Mouse (Mus musculus) neural tube, embryonic 14.5 days (tissue): ENCODE data around the gene Fam90a1b. TPM values are rescaled to one million over a fixed set of nuclear protein-coding genes. Genes with fewer than 3 reads are reported as not detected.
A peak's percentile ranks its signal among the peaks of the same experiment; 100 is the strongest.
"Not testable (repeated sequence)": the region's sequence is repeated elsewhere in the genome, so short reads cannot be mapped to it uniquely, and the experiment has no call there.

ENCODE experiments used
- ATAC-seq: fragments of 200-750 bp; cut with Nextera tagmentation; 2 replicates; pipeline ENCODE4 v1.8.0; 2017; ENCODE audit warnings: low read depth, mild to moderate bottlenecking, moderate TSS enrichment, moderate library complexity
- H3K27ac ChIP-seq: fragments of 300-500 bp; sonication (generic); 2 replicates; pipeline ENCODE4 v1.5.1; 2014; ENCODE audit warnings: low read depth, mild to moderate bottlenecking, control low read depth, low read length, moderate library complexity, mixed read lengths
- H3K27me3 ChIP-seq: fragments of 300-500 bp; sonication (generic); 2 replicates; pipeline ENCODE4 v1.6.1; 2014; ENCODE audit warnings: low read length; ENCODE audit not compliant: control insufficient read depth, insufficient read depth
- H3K36me3 ChIP-seq: fragments of 300-500 bp; sonication (generic); 2 replicates; pipeline ENCODE4 v1.6.1; 2014; ENCODE audit warnings: low read length, mixed read lengths; ENCODE audit not compliant: control insufficient read depth, insufficient read depth
- H3K4me1 ChIP-seq: fragments of 300-500 bp; sonication (generic); 2 replicates; pipeline ENCODE4 v1.6.1; 2014; ENCODE audit warnings: low read length; ENCODE audit not compliant: control insufficient read depth, insufficient read depth
- H3K4me2 ChIP-seq: fragments of 300-500 bp; sonication (generic); 2 replicates; pipeline ENCODE4 v1.6.1; 2014; ENCODE audit warnings: mild to moderate bottlenecking, low read depth, low read length, control low read depth
- H3K4me3 ChIP-seq: fragments of 300-500 bp; sonication (generic); 2 replicates; pipeline ENCODE4 v1.5.1; 2014; ENCODE audit warnings: low read depth, low read length, control low read depth, mixed read lengths
- H3K9ac ChIP-seq: fragments of 300-500 bp; sonication (generic); replicated peaks from 2 replicates; pipeline ENCODE4 v1.6.1; 2014; ENCODE audit warnings: low read depth, mild to moderate bottlenecking, control low read depth, low read length, mixed read lengths
- H3K9me3 ChIP-seq: fragments of 300-500 bp; sonication (generic); 2 replicates; pipeline ENCODE4 v1.6.1; 2016; ENCODE audit warnings: low read length; ENCODE audit not compliant: control insufficient read depth
- WGBS: fragments of 180-500 bp; shearing (Covaris S2); extraction: QIAGEN DNeasy Blood & Tissue Kit; methylation state at CpG from one replicate; pipeline ENCODE4 v1.1.7; 2014; 5-methylcytosine and 5-hydroxymethylcytosine counted together
- polyA plus RNA-seq: library from polyadenylated mRNA; unstranded; fragments of >200 nt; fragmentation: Nextera tagmentation; extraction: Ambion mirVana; gene quantifications from 2 replicates; pipeline ENCODE4 v1.2.1, GENCODE M21; 2014

Fam90a1b gene
- not detected in 2 replicates for polyA plus RNA-seq

- Histone ChIP-seq H3K36me3 (no peaks in the 10 kb centered on the region), H3K27me3 (peaks cover 27% of the 10 kb centered on the region), H3K4me1 (no peaks in the 10 kb centered on the region), H3K9me3 (no peaks in the 10 kb centered on the region), H3K4me2 (peak within 1 kb of the TSS; percentile 38), H3K4me3 (peak within 1 kb of the TSS; percentile 51), H3K27ac (peak within 1 kb of the TSS; percentile 64), H3K9ac (peak within 1 kb of the TSS; percentile 48)
- 9% methylated on average over 46 of the region's 46 CpGs for WGBS
- ATAC-seq: peak; percentile 99
Observed at GRCm38 (mm10) chrX:94366670-94367241, at the start of gene Fam90a1b, which contains the start of gene Apoo. Fam90a1b (minus strand) TSS chrX:94366777. Apoo (plus strand) TSS chrX:94367117.

GRCm38 (mm10) chrX:94408975-94409374, 42.4 kb upstream of the Fam90a1b start:
- Histone ChIP-seq H3K36me3 (no peaks in the 10 kb centered on the region), H3K27me3 (no peaks in the 10 kb centered on the region; the same call in 1 of the 2 replicates), H3K4me2 (no peak overlapping the region), H3K27ac (no peak overlapping the region), H3K9ac (no peak overlapping the region), H3K4me3 (no peak overlapping the region), H3K9me3 (no peaks in the 10 kb centered on the region), H3K4me1 (no peaks in the 10 kb centered on the region)
- ATAC-seq: no peak
- 49% methylated on average over 3 of the region's 3 CpGs for WGBS

GRCm38 (mm10) chrX:94378734-94379133, 12.2 kb upstream of the Fam90a1b start:
- no peaks in the 10 kb centered on the region for H3K27me3 ChIP-seq
- H3K4me3 ChIP-seq: no peak overlapping the region
- H3K4me2 ChIP-seq: no peak overlapping the region
- H3K9me3 ChIP-seq: no peaks in the 10 kb centered on the region
- no peaks in the 10 kb centered on the region for H3K36me3 ChIP-seq
- WGBS: 62% methylated on average over 5 of the region's 5 CpGs
- no peak overlapping the region for H3K27ac ChIP-seq
- H3K4me1 ChIP-seq: no peaks in the 10 kb centered on the region
- no peak overlapping the region for H3K9ac ChIP-seq
- no peak for ATAC-seq

GRCm38 (mm10) chrX:94367248-94367647, 671 bp upstream of the Fam90a1b start:
- peak overlapping the region; percentile 51 for H3K4me3 ChIP-seq
- H3K4me2 ChIP-seq: peak overlapping the region; percentile 34
- peak overlapping the region; percentile 64 for H3K27ac ChIP-seq
- H3K27me3 ChIP-seq: peaks cover 27% of the 10 kb centered on the region
- H3K36me3 ChIP-seq: no peaks in the 10 kb centered on the region
- peak overlapping the region; percentile 48 for H3K9ac ChIP-seq
- ATAC-seq: peak; percentile 57
- 15% methylated on average over 17 of the region's 17 CpGs for WGBS
- H3K9me3 ChIP-seq: no peaks in the 10 kb centered on the region
- no peaks in the 10 kb centered on the region for H3K4me1 ChIP-seq

GRCm38 (mm10) chrX:94366029-94366428, 548 bp downstream of the Fam90a1b start:
- WGBS: 18% methylated on average over 16 of the region's 16 CpGs
- no peaks in the 10 kb centered on the region for H3K36me3 ChIP-seq
- H3K4me1 ChIP-seq: no peaks in the 10 kb centered on the region
- ATAC-seq: no peak
- peak overlapping the region; percentile 38 for H3K4me2 ChIP-seq
- H3K27ac ChIP-seq: no peak overlapping the region
- peak overlapping the region; percentile 51; the same call in 1 of the 2 replicates for H3K4me3 ChIP-seq
- H3K9ac ChIP-seq: no peak overlapping the region
- H3K27me3 ChIP-seq: peaks cover 27% of the 10 kb centered on the region
- H3K9me3 ChIP-seq: no peaks in the 10 kb centered on the region

GRCm38 (mm10) chrX:94365381-94365925, 1.1 kb downstream of the Fam90a1b start:
- H3K4me3 ChIP-seq: no peak overlapping the region
- no peaks in the 10 kb centered on the region for H3K9me3 ChIP-seq
- peak overlapping the region; percentile 38; the same call in 1 of the 2 replicates for H3K4me2 ChIP-seq
- no peak overlapping the region for H3K27ac ChIP-seq
- no peak for ATAC-seq
- no peak overlapping the region for H3K9ac ChIP-seq
- WGBS: 26% methylated on average over 14 of the region's 14 CpGs
- H3K4me1 ChIP-seq: no peaks in the 10 kb centered on the region
- no peaks in the 10 kb centered on the region for H3K36me3 ChIP-seq
- peaks cover 27% of the 10 kb centered on the region for H3K27me3 ChIP-seq

- H3K4me2 ChIP-seq, H3K9me3 ChIP-seq, ATAC-seq, H3K4me1 ChIP-seq, H3K27me3 ChIP-seq, H3K4me3 ChIP-seq, H3K9ac ChIP-seq, H3K27ac ChIP-seq, H3K36me3 ChIP-seq: not testable (repeated sequence)
- WGBS: 96% methylated on average over 2 of the region's 4 CpGs
Observed at GRCm38 (mm10) chrX:94343638-94344037, 22.9 kb downstream of the Fam90a1b start.

- WGBS: 59% methylated on average over 11 of the region's 11 CpGs
- ATAC-seq: no peak
- Histone ChIP-seq H3K36me3 (no peaks in the 10 kb centered on the region), H3K27me3 (peaks cover 3% of the 10 kb centered on the region; the same call in 1 of the 2 replicates), H3K27ac (no peak overlapping the region), H3K4me1 (no peaks in the 10 kb centered on the region), H3K4me3 (no peak overlapping the region), H3K4me2 (no peak overlapping the region), H3K9ac (no peak overlapping the region), H3K9me3 (no peaks in the 10 kb centered on the region)
Observed at GRCm38 (mm10) chrX:94321036-94321902, 45.3 kb downstream of the Fam90a1b start.
